Mouse (Mus musculus): ENCODE data around the gene Lrrc28. TPM values are rescaled to one million over a fixed set of nuclear protein-coding genes. Genes with fewer than 3 reads are reported as not detected.

The Lrrc28 gene
- polyA plus RNA-seq, 1 experiment from 2014 or later = 13.2 TPM

DNA sequence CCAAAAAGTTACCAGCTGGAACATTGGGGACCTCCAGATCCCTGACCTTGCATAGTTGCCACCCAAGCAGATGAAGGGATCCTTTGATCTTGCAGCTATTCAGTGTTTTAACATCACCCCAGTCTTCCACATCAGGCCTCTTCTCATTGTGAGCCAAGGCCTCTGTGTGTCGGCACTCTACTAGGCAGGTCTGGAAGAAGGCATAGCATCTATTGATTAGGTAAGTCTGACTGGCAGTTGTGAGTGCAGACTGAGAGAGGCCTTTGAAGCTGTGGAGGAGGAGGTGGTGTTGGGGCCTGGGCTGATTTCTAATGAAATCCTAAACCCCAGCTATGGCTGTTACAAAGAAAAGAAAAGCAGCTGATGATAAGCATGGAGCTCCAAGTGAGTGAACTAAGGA lies 10.1 kb upstream of the Lrrc28 start:
- ATAC-seq (ENCODE audit: insufficient number of reproducible peaks, insufficient read depth, low FRiP score, low read depth) = 0 out of 2 replicates have a peak, but pooled peaks have one; percentile 67
- peak overlapping the region; percentile 44; the same call in 1 of the 2 replicates for H3K27ac ChIP-seq (ENCODE audit: low read length)

DNA sequence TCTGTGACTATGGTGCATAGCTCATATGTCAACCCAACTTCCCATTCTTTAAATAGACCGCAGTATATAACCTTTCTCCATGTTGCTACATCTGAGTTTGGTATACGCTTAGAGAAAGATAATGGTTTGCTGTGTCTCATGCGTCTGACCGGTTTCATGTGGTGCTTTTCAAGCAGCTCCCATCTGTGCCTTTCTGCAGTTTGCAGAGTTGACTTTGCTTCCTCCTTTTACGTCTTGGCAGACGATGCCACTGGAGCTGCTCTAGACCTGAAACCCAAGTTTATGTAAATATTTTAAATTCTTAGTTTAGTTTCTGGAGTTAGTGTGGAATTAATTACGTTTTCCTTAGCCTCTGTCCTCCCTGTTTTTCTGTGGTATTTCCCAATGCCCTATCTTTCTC lies 9.6 kb upstream of the Lrrc28 start:
- H3K27me3 ChIP-seq (ENCODE audit: control insufficient read depth, insufficient read depth, low read length) = no peaks in the 10 kb centered on the region
- WGBS = 51% methylated on average over 7 of the region's 7 CpGs
- H3K9ac ChIP-seq (replicated peaks; ENCODE audit: low read depth, low read length) = no peak overlapping the region
- H3K4me3 ChIP-seq (ENCODE audit: low read depth, low read length) = no peak overlapping the region
- peaks cover 7% of the 10 kb centered on the region for H3K4me1 ChIP-seq (ENCODE audit: control insufficient read depth, insufficient read depth, low read length)
- no peaks in the 10 kb centered on the region for H3K36me3 ChIP-seq (ENCODE audit: control insufficient read depth, insufficient read depth, low read length)
- no peaks in the 10 kb centered on the region for H3K9me3 ChIP-seq (ENCODE audit: control insufficient read depth, low read depth, low read length)
- ATAC-seq (ENCODE audit: insufficient number of reproducible peaks, insufficient read depth, low FRiP score, low read depth) = no peak
- H3K27ac ChIP-seq (ENCODE audit: low read length) = no peak overlapping the region
- H3K4me2 ChIP-seq (replicated peaks; ENCODE audit: low read depth, low read length) = no peak overlapping the region

More for the DNA sequence above, 10.1 kb upstream of the Lrrc28 start:
- no peaks in the 10 kb centered on the region for H3K27me3 ChIP-seq (ENCODE audit: control insufficient read depth, insufficient read depth, low read length)
- WGBS = 23% methylated on average over 1 of the region's 1 CpGs
- no peak overlapping the region for H3K4me3 ChIP-seq (ENCODE audit: low read depth, low read length)
- H3K9ac ChIP-seq (replicated peaks; ENCODE audit: low read depth, low read length) = no peak overlapping the region
- H3K9me3 ChIP-seq (ENCODE audit: control insufficient read depth, low read depth, low read length) = no peaks in the 10 kb centered on the region
- H3K4me2 ChIP-seq (replicated peaks; ENCODE audit: low read depth, low read length) = 0 out of 2 replicates have a peak overlapping the region, but pooled peaks have one; percentile 3
- H3K4me1 ChIP-seq (ENCODE audit: control insufficient read depth, insufficient read depth, low read length) = 0 out of 2 replicates have a peak, but pooled peaks cover 3% of the 10 kb centered on the region
- no peaks in the 10 kb centered on the region for H3K36me3 ChIP-seq (ENCODE audit: control insufficient read depth, insufficient read depth, low read length)

DNA sequence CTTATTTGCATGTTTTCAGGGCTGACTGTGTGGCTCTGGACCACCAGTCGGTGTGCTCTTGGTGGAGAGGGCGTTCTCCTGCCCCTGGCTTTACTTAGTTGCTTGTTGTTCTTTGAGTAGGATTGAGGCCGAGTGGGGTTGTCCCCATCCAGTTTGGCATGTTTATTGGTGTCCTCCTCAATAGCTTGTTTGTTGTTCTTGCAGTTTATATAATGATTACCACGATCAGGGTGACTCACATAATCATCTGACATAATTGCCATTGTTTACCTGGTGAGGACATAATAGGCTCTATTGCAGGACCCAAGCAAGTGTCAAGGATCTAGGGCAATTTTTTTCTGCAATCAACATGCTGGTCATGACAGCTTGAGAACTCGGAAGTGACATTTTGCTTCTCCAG lies 7.1 kb upstream of the Lrrc28 start:
- WGBS = 66% methylated on average over 5 of the region's 5 CpGs
- Histone ChIP-seq H3K9ac (replicated peaks; ENCODE audit: low read depth, low read length) (no peak overlapping the region), H3K4me2 (replicated peaks; ENCODE audit: low read depth, low read length) (no peak overlapping the region), H3K9me3 (ENCODE audit: control insufficient read depth, low read depth, low read length) (no peaks in the 10 kb centered on the region), H3K4me1 (ENCODE audit: control insufficient read depth, insufficient read depth, low read length) (peaks cover 18% of the 10 kb centered on the region), H3K36me3 (ENCODE audit: control insufficient read depth, insufficient read depth, low read length) (no peaks in the 10 kb centered on the region), H3K4me3 (ENCODE audit: low read depth, low read length) (no peak overlapping the region), H3K27me3 (ENCODE audit: control insufficient read depth, insufficient read depth, low read length) (no peaks in the 10 kb centered on the region), H3K27ac (ENCODE audit: low read length) (no peak overlapping the region)
- ATAC-seq (ENCODE audit: insufficient number of reproducible peaks, insufficient read depth, low FRiP score, low read depth) = no peak

DNA sequence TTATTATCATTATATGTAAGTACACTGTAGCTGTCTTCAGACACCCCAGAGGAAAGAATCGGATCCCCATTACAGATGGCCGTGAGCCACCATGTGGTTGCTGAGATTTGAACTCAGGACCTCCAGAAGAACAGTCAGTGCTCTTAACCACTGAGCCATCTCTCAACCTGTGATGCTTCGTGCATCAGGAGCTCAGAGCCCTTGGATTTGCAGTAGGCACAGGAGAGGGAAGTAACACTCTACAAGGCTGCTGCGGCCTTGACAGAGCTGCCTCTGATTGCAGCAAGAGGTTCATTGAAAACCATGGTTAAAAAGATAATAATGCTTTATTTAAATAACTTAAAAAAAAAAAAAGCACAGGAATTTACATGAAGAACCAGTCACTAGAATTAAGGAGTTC lies 3.3 kb upstream of the Lrrc28 start:
- Histone ChIP-seq H3K4me3 (ENCODE audit: low read depth, low read length) (peak overlapping the region; percentile 51), H3K4me2 (replicated peaks; ENCODE audit: low read depth, low read length) (peak overlapping the region; percentile 40), H3K9ac (replicated peaks; ENCODE audit: low read depth, low read length) (no peak overlapping the region), H3K27me3 (ENCODE audit: control insufficient read depth, insufficient read depth, low read length) (no peaks in the 10 kb centered on the region), H3K4me1 (ENCODE audit: control insufficient read depth, insufficient read depth, low read length) (peaks cover 21% of the 10 kb centered on the region), H3K36me3 (ENCODE audit: control insufficient read depth, insufficient read depth, low read length) (no peaks in the 10 kb centered on the region), H3K27ac (ENCODE audit: low read length) (no peak overlapping the region), H3K9me3 (ENCODE audit: control insufficient read depth, low read depth, low read length) (no peaks in the 10 kb centered on the region)
- ATAC-seq (ENCODE audit: insufficient number of reproducible peaks, insufficient read depth, low FRiP score, low read depth) = no peak
- 65% methylated on average over 4 of the region's 4 CpGs for WGBS

DNA sequence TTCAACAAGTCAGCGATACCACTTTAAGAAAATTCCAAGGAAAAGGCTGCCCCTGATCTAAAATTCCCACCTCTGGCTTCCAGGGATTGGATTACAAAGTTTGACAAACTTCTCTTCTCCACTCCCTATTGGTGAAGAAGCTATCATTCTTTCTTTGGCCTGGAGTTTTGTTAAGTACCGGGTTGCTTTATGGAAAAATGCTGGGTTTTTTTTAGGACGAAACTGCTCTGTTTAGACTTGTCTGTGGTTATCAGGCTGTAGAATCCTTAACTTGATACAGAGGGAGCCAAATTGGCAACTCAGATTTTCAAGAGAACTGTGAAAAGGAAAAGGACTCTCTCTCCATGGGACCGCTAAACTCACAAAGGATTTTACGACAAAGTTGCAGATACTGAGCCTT lies 2.2 kb upstream of the Lrrc28 start, which contains the start of gene Ttc23:
TSS of gene Ttc23 (plus strand) at position 134 of the 400 bp plus-strand sequence.
- Histone ChIP-seq H3K9me3 (ENCODE audit: control insufficient read depth, low read depth, low read length) (no peaks in the 10 kb centered on the region), H3K9ac (replicated peaks; ENCODE audit: low read depth, low read length) (peak within 1 kb of the TSS; percentile 66), H3K27ac (ENCODE audit: low read length) (peak within 1 kb of the TSS; percentile 79), H3K36me3 (ENCODE audit: control insufficient read depth, insufficient read depth, low read length) (no peaks in the 10 kb centered on the region), H3K4me1 (ENCODE audit: control insufficient read depth, insufficient read depth, low read length) (peaks cover 21% of the 10 kb centered on the region), H3K4me2 (replicated peaks; ENCODE audit: low read depth, low read length) (peak within 1 kb of the TSS; percentile 93), H3K27me3 (ENCODE audit: control insufficient read depth, insufficient read depth, low read length) (no peaks in the 10 kb centered on the region), H3K4me3 (ENCODE audit: low read depth, low read length) (peak within 1 kb of the TSS; percentile 73)
- 2% methylated on average over 5 of the region's 5 CpGs for WGBS
- ATAC-seq (ENCODE audit: insufficient number of reproducible peaks, insufficient read depth, low FRiP score, low read depth) = no peak

DNA sequence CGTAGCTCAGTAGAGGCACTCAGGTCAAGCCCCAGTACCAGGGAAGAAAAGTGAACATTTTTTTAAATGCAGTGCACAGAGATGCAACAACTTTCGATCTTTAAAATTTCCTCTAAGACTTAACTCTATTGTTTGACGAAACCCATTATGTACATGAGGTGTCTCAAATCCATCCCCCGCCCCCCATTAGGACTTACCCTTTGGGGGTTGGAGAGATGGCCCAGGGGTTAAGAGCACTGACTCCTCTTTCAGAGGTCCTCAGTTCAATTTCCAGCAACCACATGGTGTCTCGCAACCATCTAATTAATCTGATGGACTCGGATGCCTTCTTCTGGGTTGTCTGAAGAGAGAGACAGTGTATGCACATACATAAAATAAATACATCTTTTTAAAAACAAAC lies 1.1 kb upstream of the Lrrc28 start:
- 8% methylated on average over 6 of the region's 6 CpGs for WGBS
- Histone ChIP-seq H3K4me1 (ENCODE audit: control insufficient read depth, insufficient read depth, low read length) (peaks cover 21% of the 10 kb centered on the region), H3K4me2 (replicated peaks; ENCODE audit: low read depth, low read length) (peak overlapping the region; percentile 93), H3K36me3 (ENCODE audit: control insufficient read depth, insufficient read depth, low read length) (no peaks in the 10 kb centered on the region), H3K9me3 (ENCODE audit: control insufficient read depth, low read depth, low read length) (no peaks in the 10 kb centered on the region), H3K27me3 (ENCODE audit: control insufficient read depth, insufficient read depth, low read length) (no peaks in the 10 kb centered on the region), H3K27ac (ENCODE audit: low read length) (peak overlapping the region; percentile 78), H3K9ac (replicated peaks; ENCODE audit: low read depth, low read length) (peak overlapping the region; percentile 66), H3K4me3 (ENCODE audit: low read depth, low read length) (peak overlapping the region; percentile 73)
- ATAC-seq (ENCODE audit: insufficient number of reproducible peaks, insufficient read depth, low FRiP score, low read depth) = no peak

DNA sequence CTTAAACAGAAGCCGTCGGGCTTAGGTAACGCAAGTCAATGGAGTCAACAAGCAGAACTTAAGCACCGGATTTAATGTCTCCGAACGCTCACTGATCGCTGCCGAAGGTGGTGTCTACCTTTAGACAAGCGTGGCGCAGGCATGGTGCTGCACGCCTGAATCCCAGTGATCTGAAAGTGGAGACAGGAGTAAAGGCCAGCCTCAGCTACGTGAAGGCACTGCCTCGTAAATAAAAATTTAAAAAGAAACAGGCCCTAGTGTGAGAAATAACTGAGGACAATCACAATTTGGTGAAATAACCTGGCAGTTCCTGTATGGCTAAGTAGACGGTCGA lies 580 bp upstream of the Lrrc28 start:
- WGBS = under 1% methylated on average over 15 of the region's 15 CpGs
- H3K4me3 ChIP-seq (ENCODE audit: low read depth, low read length) = peak overlapping the region; percentile 73
- peak overlapping the region; percentile 66 for H3K9ac ChIP-seq (replicated peaks; ENCODE audit: low read depth, low read length)
- H3K36me3 ChIP-seq (ENCODE audit: control insufficient read depth, insufficient read depth, low read length) = peaks cover 3% of the 10 kb centered on the region; the same call in 1 of the 2 replicates
- no peaks in the 10 kb centered on the region for H3K9me3 ChIP-seq (ENCODE audit: control insufficient read depth, low read depth, low read length)
- H3K4me2 ChIP-seq (replicated peaks; ENCODE audit: low read depth, low read length) = peak overlapping the region; percentile 93
- H3K4me1 ChIP-seq (ENCODE audit: control insufficient read depth, insufficient read depth, low read length) = peaks cover 21% of the 10 kb centered on the region
- H3K27me3 ChIP-seq (ENCODE audit: control insufficient read depth, insufficient read depth, low read length) = no peaks in the 10 kb centered on the region
- ATAC-seq (ENCODE audit: insufficient number of reproducible peaks, insufficient read depth, low FRiP score, low read depth) = no peak
- peak overlapping the region; percentile 78 for H3K27ac ChIP-seq (ENCODE audit: low read length)

DNA sequence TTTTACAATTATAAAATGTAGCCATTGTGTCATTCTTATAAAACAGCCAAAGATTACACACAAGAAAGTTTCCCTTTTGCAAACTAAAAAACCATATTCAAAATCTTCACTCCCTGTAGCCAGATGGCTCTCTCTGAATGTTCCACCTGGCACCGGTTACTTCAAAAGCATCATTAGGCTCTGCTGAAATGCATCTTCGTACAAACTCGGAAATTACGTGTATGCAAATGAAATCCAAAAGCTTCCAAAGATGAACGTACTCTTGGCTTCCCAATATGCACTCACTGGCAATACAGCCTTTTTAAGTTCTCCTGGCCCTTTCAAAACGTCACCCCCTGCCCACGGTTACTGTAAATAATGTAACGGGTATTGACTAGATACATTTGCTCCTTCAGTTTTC lies 777 bp downstream of the Lrrc28 start:
- H3K36me3 ChIP-seq (ENCODE audit: control insufficient read depth, insufficient read depth, low read length) = peaks cover 4% of the 10 kb centered on the region; the same call in 1 of the 2 replicates
- WGBS = 40% methylated on average over 8 of the region's 8 CpGs
- peaks cover 14% of the 10 kb centered on the region for H3K4me1 ChIP-seq (ENCODE audit: control insufficient read depth, insufficient read depth, low read length)
- H3K4me3 ChIP-seq (ENCODE audit: low read depth, low read length) = peak overlapping the region; percentile 73
- H3K4me2 ChIP-seq (replicated peaks; ENCODE audit: low read depth, low read length) = peak overlapping the region; percentile 63
- H3K9me3 ChIP-seq (ENCODE audit: control insufficient read depth, low read depth, low read length) = no peaks in the 10 kb centered on the region
- ATAC-seq (ENCODE audit: insufficient number of reproducible peaks, insufficient read depth, low FRiP score, low read depth) = no peak
- no peaks in the 10 kb centered on the region for H3K27me3 ChIP-seq (ENCODE audit: control insufficient read depth, insufficient read depth, low read length)
- H3K9ac ChIP-seq (replicated peaks; ENCODE audit: low read depth, low read length) = peak overlapping the region; percentile 38; the same call in 1 of the 2 replicates
- no peak overlapping the region for H3K27ac ChIP-seq (ENCODE audit: low read length)

DNA sequence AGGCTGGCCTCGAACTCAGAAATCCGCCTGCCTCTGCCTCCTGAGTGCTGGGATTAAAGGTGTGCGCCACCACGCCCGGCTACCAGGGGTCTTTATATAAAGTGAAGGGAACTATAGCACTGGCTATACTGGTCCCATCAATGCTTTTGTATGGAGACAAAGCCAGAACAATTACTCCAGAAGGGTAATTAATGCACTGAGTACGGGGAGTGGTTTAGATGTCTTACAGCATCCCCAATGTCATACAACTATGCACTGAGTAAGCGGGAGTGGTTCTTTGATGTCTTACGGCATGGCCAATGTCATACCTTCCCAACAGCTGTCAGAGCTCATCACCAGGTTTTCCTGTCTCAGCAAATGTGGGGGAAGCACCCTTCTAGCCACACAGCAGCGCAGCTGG lies 2.1 kb downstream of the Lrrc28 start:
- H3K9ac ChIP-seq (replicated peaks; ENCODE audit: low read depth, low read length) = no peak overlapping the region
- H3K4me3 ChIP-seq (ENCODE audit: low read depth, low read length) = no peak overlapping the region
- no peak overlapping the region for H3K27ac ChIP-seq (ENCODE audit: low read length)
- no peaks in the 10 kb centered on the region for H3K9me3 ChIP-seq (ENCODE audit: control insufficient read depth, low read depth, low read length)
- no peak overlapping the region for H3K4me2 ChIP-seq (replicated peaks; ENCODE audit: low read depth, low read length)
- no peaks in the 10 kb centered on the region for H3K27me3 ChIP-seq (ENCODE audit: control insufficient read depth, insufficient read depth, low read length)
- ATAC-seq (ENCODE audit: insufficient number of reproducible peaks, insufficient read depth, low FRiP score, low read depth) = no peak
- peaks cover 5% of the 10 kb centered on the region; the same call in 1 of the 2 replicates for H3K4me1 ChIP-seq (ENCODE audit: control insufficient read depth, insufficient read depth, low read length)
- peaks cover 4% of the 10 kb centered on the region; the same call in 1 of the 2 replicates for H3K36me3 ChIP-seq (ENCODE audit: control insufficient read depth, insufficient read depth, low read length)
- 90% methylated on average over 9 of the region's 9 CpGs for WGBS
